Mouse (Mus musculus) olfactory bulb, adult 2 months (tissue): Measurements from ENCODE around the gene Hsf4.

Experiments used
- CTCF ChIP-seq: fragments of 200-500 bp; IDR thresholded peaks from 2 replicates; pipeline ENCODE4 v1.5.1; 2012; ENCODE audit warnings: low read depth, mild to moderate bottlenecking, low read length, moderate library complexity; ENCODE audit not compliant: insufficient read depth
- POLR2A ChIP-seq: fragments of 200-500 bp; IDR thresholded peaks from 2 replicates; pipeline ENCODE4 v1.6.1; 2012; ENCODE audit warnings: mild to moderate bottlenecking, low read depth, low read length, moderate library complexity; ENCODE audit not compliant: insufficient read depth

DNA sequence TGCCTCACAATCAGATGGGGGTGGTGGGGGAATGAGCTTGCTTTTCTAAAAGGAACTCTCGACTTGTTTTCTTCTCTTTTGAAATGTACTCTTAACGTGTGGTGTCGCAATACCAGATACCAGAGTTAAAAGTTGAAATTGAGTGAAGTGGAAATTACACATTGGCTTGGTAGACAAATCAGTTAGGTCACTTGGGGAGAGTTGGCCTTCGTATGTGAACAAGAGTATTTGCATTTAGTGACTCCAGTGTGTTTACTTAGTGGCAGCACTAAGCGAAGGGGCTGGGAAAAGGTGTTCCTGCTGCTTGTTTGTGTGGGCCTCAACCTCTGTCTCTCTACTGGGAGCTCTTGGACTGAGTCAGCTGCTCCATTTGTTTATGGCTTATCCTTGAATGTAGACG lies 43.7 kb upstream of the Hsf4 start:
- no peak for TF ChIP-seq POLR2A
- TF ChIP-seq CTCF, result no peak
